Mouse (Mus musculus): Measurements from ENCODE around the gene Hormad2.

- TF ChIP-seq POLR2A (IDR thresholded peaks at IDR 0.05; ENCODE audit: insufficient read depth, low read depth, low read length) (no peak), CTCF (IDR thresholded peaks at IDR 0.05; ENCODE audit: insufficient read depth, low read depth, low read length) (no peak)
Measured at GRCm38 (mm10) chr11:4471734-4472133, 30.8 kb upstream of the Hormad2 start.

All from olfactory bulb, adult 2 months (tissue).